Mouse (Mus musculus) cortical plate, adult 2 months (tissue): ENCODE results near the gene Hivep1.

ENCODE experiments used
- CTCF ChIP-seq: fragments of 200-500 bp; IDR thresholded peaks from 2 replicates; pipeline ENCODE4 v1.5.1; 2011; ENCODE audit warnings: mild to moderate bottlenecking, control low read depth, low read length; ENCODE audit not compliant: insufficient read depth; ENCODE audit errors: extremely low read depth
- POLR2A ChIP-seq: fragments of 200-500 bp; IDR thresholded peaks from 2 replicates; pipeline ENCODE4 v1.6.1; 2011; ENCODE audit warnings: mild to moderate bottlenecking, low read length, control low read depth; ENCODE audit not compliant: insufficient read depth; ENCODE audit errors: extremely low read depth

DNA sequence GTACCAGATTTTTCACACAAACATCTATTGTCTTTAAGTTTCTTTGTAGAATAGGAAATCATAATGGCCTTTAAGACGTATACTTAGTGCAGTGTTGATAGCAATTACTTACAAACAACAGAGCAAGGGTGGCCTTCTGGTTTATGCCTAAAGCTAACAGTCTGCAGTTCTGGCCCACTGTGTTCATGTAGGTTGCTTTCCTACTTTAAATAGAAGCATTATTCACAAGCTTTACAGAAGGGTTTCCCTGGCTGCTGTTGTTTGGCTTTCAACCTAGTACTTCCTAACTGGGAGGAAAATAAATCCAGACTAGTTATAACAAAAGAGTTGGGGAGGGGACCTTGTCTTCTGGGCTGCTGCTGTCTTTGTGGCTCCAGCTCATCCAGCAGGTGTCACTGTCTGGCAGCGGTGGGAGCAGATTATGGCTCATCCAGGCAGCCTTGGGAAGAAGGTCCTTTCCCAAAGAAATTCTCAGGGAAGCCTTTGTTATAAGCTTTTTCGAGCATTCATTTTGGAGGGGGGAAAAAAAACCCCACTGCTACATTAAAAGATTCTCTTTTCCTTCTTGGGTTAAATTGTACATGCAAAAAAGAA is 123.1 kb downstream of the Hivep1 start:
- no peak for TF ChIP-seq POLR2A
- peak; percentile 66 for TF ChIP-seq CTCF
